Mouse (Mus musculus): Measurements from ENCODE around the gene Ssr2. TPM values are rescaled to one million over a fixed set of nuclear protein-coding genes. Genes with fewer than 3 reads are reported as not detected.

Gene Ssr2
- total and polyA plus RNA-seq, 3 experiments, result 346 to 377 (median 364) TPM

GRCm38 (mm10) chr3:88569694-88570093 lies 6.0 kb upstream of the Ssr2 start:
- dilution Hi-C loops (cut with MboI; ENCODE audit: extremely low pct_ligation_motif_present, extremely low pct_unique_long_range_greater_than_20kb, low sequenced_read_pairs) (no loop called here), in situ Hi-C loops (cut with MboI; ENCODE audit: low pct_ligation_motif_present, low pct_unique_long_range_greater_than_20kb, low sequenced_read_pairs) (no loop called here)
- H3K36me3 ChIP-seq (replicated peaks in 1 of 2; ENCODE audit: control insufficient read depth in 1 of 2, insufficient read depth in 1 of 2, low read length in 1 of 2), result peaks cover 41 to 58% of the 10 kb centered on the region in 2 experiments
- no peak for DNase-seq (ENCODE audit: extremely low read depth)
- H3K27me3 ChIP-seq (replicated peaks), result no peaks in the 10 kb centered on the region
- no peak overlapping the region for H3K4me2 ChIP-seq (ENCODE audit: insufficient read depth, low read depth, poor library complexity, severe bottlenecking)
- no peak overlapping the region for H3K9ac ChIP-seq (ENCODE audit: insufficient read depth, low read depth)
- no peaks in the 10 kb centered on the region for H3K79me2 ChIP-seq (replicated peaks; ENCODE audit: control insufficient read depth, extremely low read depth, insufficient read depth, poor library complexity, severe bottlenecking)
- no peak for TF ChIP-seq RAD21 (IDR thresholded peaks at IDR 0.05; ENCODE audit: low read depth, low read length)
- no peak for TF ChIP-seq JUND (conservative IDR thresholded peaks at IDR 0.05; ENCODE audit: low read depth, low read length)
- TF ChIP-seq NRF1 (IDR thresholded peaks at IDR 0.05; ENCODE audit: low read depth, low read length), result no peak
- no peak for TF ChIP-seq ZMIZ1 (IDR thresholded peaks at IDR 0.05; ENCODE audit: low read depth, low read length)
- no peak for TF ChIP-seq TBP (conservative IDR thresholded peaks at IDR 0.05; ENCODE audit: low read depth, low read length)
- no peak for TF ChIP-seq KAT2A (IDR thresholded peaks at IDR 0.05; ENCODE audit: insufficient replicate concordance, low read length)
- no peak for TF ChIP-seq SIN3A (IDR thresholded peaks at IDR 0.05; ENCODE audit: low read length)
- H3K9me3 ChIP-seq (replicated peaks; ENCODE audit: low read length), result no peaks in the 10 kb centered on the region
- H3K4me3 ChIP-seq (replicated peaks in 1 of 3; ENCODE audit: low read depth in 2 of 3, low read length in 2 of 3, poor library complexity in 1 of 3), result no peak overlapping the region
- no peaks in the 10 kb centered on the region for H3K4me1 ChIP-seq (ENCODE audit: control insufficient read depth in 1 of 2, insufficient read depth in 2 of 2)
- no peak overlapping the region for H3K27ac ChIP-seq (ENCODE audit: insufficient read depth, low read depth)

- H3K4me3 ChIP-seq (replicated peaks in 1 of 3; ENCODE audit: low read depth in 2 of 3, low read length in 2 of 3, poor library complexity in 1 of 3), result no peak overlapping the region
- no peaks in the 10 kb centered on the region for H3K4me1 ChIP-seq (ENCODE audit: control insufficient read depth in 1 of 2, insufficient read depth in 2 of 2)
- no peak overlapping the region for H3K4me2 ChIP-seq (ENCODE audit: insufficient read depth, low read depth, poor library complexity, severe bottlenecking)
- no peaks in the 10 kb centered on the region for H3K27me3 ChIP-seq (replicated peaks)
- peaks cover 36 to 51% of the 10 kb centered on the region in 2 experiments for H3K36me3 ChIP-seq (replicated peaks in 1 of 2; ENCODE audit: control insufficient read depth in 1 of 2, insufficient read depth in 1 of 2, low read length in 1 of 2)
- dilution Hi-C loops (cut with MboI; ENCODE audit: extremely low pct_ligation_motif_present, extremely low pct_unique_long_range_greater_than_20kb, low sequenced_read_pairs) (no loop called here), in situ Hi-C loops (cut with MboI; ENCODE audit: low pct_ligation_motif_present, low pct_unique_long_range_greater_than_20kb, low sequenced_read_pairs) (no loop called here)
- H3K79me2 ChIP-seq (replicated peaks; ENCODE audit: control insufficient read depth, extremely low read depth, insufficient read depth, poor library complexity, severe bottlenecking), result no peaks in the 10 kb centered on the region
- no peak overlapping the region for H3K27ac ChIP-seq (ENCODE audit: insufficient read depth, low read depth)
- no peak for DNase-seq (ENCODE audit: extremely low read depth)
- H3K9ac ChIP-seq (ENCODE audit: insufficient read depth, low read depth), result no peak overlapping the region
- no peaks in the 10 kb centered on the region for H3K9me3 ChIP-seq (replicated peaks; ENCODE audit: low read length)
- no peak for TF ChIP-seq UBTF (IDR thresholded peaks at IDR 0.05; ENCODE audit: low read depth, low read length)
- no peak for TF ChIP-seq SMC3 (IDR thresholded peaks at IDR 0.05; ENCODE audit: low read depth, low read length)
- no peak for TF ChIP-seq ELF1 (IDR thresholded peaks at IDR 0.05; ENCODE audit: low read depth, low read length)
Observed at GRCm38 (mm10) chr3:88570341-88570740, 5.3 kb upstream of the Ssr2 start.

GRCm38 (mm10) chr3:88571856-88572255 lies 3.8 kb upstream of the Ssr2 start:
- Histone ChIP-seq H3K4me3 (replicated peaks in 1 of 3; ENCODE audit: low read depth in 2 of 3, low read length in 2 of 3, poor library complexity in 1 of 3) (no peak overlapping the region), H3K36me3 (replicated peaks in 1 of 2; ENCODE audit: control insufficient read depth in 1 of 2, insufficient read depth in 1 of 2, low read length in 1 of 2) (peaks cover 22 to 36% of the 10 kb centered on the region in 2 experiments), H3K79me2 (replicated peaks; ENCODE audit: control insufficient read depth, extremely low read depth, insufficient read depth, poor library complexity, severe bottlenecking) (no peaks in the 10 kb centered on the region), H3K9me3 (replicated peaks; ENCODE audit: low read length) (no peaks in the 10 kb centered on the region), H3K27me3 (replicated peaks) (no peaks in the 10 kb centered on the region), H3K4me1 (ENCODE audit: control insufficient read depth in 1 of 2, insufficient read depth in 2 of 2) (no peaks in the 10 kb centered on the region), H3K9ac (ENCODE audit: insufficient read depth, low read depth) (no peak overlapping the region), H3K4me2 (ENCODE audit: insufficient read depth, low read depth, poor library complexity, severe bottlenecking) (no peak overlapping the region), H3K27ac (ENCODE audit: insufficient read depth, low read depth) (no peak overlapping the region)
- TF ChIP-seq CHD1 (IDR thresholded peaks at IDR 0.05; ENCODE audit: low read depth, low read length) (no peak), MAZ (IDR thresholded peaks at IDR 0.05; ENCODE audit: low read depth, low read length) (no peak), MEF2A (IDR thresholded peaks at IDR 0.05; ENCODE audit: borderline replicate concordance, low read depth, low read length) (no peak), MAX (IDR thresholded peaks at IDR 0.05; ENCODE audit: low read length) (no peak), PAX5 (IDR thresholded peaks at IDR 0.05; ENCODE audit: low read length) (no peak), POLR2A (IDR thresholded peaks at IDR 0.05; ENCODE audit: low read depth, low read length) (no peak), ZC3H11A (IDR thresholded peaks at IDR 0.05; ENCODE audit: low read depth, low read length) (no peak), POLR2AphosphoS2 (IDR thresholded peaks at IDR 0.05; ENCODE audit: low read depth, low read length) (no peak)
- in situ Hi-C loops (cut with MboI; ENCODE audit: low pct_ligation_motif_present, low pct_unique_long_range_greater_than_20kb, low sequenced_read_pairs) (no loop called here), dilution Hi-C loops (cut with MboI; ENCODE audit: extremely low pct_ligation_motif_present, extremely low pct_unique_long_range_greater_than_20kb, low sequenced_read_pairs) (no loop called here)
- DNase-seq (ENCODE audit: extremely low read depth), result no peak

Measured in CH12.LX (cell line).